Comparison of ENCODE assay signal across 9 mouse cellular contexts in the genomic region with DNA sequence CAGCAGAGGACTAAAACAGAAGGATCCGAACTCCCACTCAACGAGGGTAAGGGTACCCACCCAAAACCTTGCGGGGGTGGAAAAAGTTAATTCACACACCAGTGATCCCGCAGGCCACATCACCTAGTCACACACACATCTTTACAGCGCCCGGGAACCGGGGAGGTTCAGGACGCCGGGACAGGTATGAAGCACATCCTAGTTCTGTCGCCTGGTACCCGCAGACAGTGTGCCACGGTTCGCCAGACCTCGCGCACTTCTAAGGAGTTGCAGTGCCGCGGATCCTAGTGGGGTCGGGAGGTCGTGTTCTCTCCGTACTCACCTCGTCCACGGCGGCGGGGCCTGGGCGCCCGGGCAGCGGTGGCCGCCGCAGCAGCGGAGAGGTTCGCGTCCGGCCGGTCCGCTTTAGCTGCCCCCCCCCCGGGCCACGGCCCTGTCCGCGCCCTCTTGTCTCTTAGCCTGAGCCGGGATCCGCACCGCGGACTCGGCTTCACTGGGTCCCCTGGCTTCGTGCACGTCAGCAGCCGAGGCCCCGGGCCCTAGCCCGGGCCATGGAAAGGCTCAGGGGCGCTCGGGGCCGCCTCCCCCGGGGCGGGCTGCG. TPM values are rescaled to one million over a fixed set of nuclear protein-coding genes. Genes with fewer than 3 reads are reported as not detected.
A peak's percentile ranks its signal among the peaks of the same experiment; 100 is the strongest.
DNase-seq lines count a peak whose midpoint lies in the region; ATAC-seq lines count a peak whose summit lies in the region.
"Had no signal": no experiment of that assay in that cellular context is flagged by ENCODE, and none has a peak within 500 bp of the region (broad histone marks: within the 10 kb centered on the region; RNA-seq: fewer than 3 reads in every experiment).

No protein-coding gene starts in this region.

- no peak for DNase-seq in kidney, adult 11 months
- peak; percentile 64 for DNase-seq in R1 (ENCODE audit: low read depth, low spot score)
- peak; percentile 24 for DNase-seq in thymus, postnatal 25 days
- no peak for DNase-seq in adrenal gland, postnatal 10 days
- DNase-seq in adrenal gland, postnatal 14 days: no peak

- H3K9ac ChIP-seq in kidney, embryonic 15.5 days: peak overlapping the region; percentile 91
- H3K9ac ChIP-seq in forebrain, embryonic 15.5 days (replicated peaks): peak overlapping the region; percentile 63
- H3K9ac ChIP-seq in liver, embryonic 12.5 days: peak overlapping the region; percentile 42

- peaks cover 11% of the 10 kb centered on the region for H3K36me3 ChIP-seq in kidney, embryonic 15.5 days
- H3K36me3 ChIP-seq in forebrain, embryonic 15.5 days: peaks cover 8% of the 10 kb centered on the region; the same call in 1 of the 2 replicates
- H3K36me3 ChIP-seq in liver, embryonic 12.5 days: no peaks in the 10 kb centered on the region

- peak overlapping the region; percentile 88 for H3K4me2 ChIP-seq in kidney, embryonic 15.5 days
- H3K4me2 ChIP-seq in forebrain, embryonic 15.5 days (replicated peaks): peak overlapping the region; percentile 72
- peak overlapping the region; percentile 84 for H3K4me2 ChIP-seq in liver, embryonic 12.5 days

- H3K27ac ChIP-seq in kidney, embryonic 15.5 days: peak overlapping the region; percentile 93
- peak overlapping the region; percentile 90 for H3K27ac ChIP-seq in forebrain, embryonic 15.5 days (replicated peaks)
- H3K27ac ChIP-seq in liver, embryonic 12.5 days: no peak overlapping the region; the same call in 1 of the 2 replicates

- H3K4me1 ChIP-seq in kidney, embryonic 15.5 days: peaks cover 80% of the 10 kb centered on the region
- peaks cover 54% of the 10 kb centered on the region for H3K4me1 ChIP-seq in forebrain, embryonic 15.5 days
- H3K4me1 ChIP-seq in liver, embryonic 12.5 days: peaks cover 49% of the 10 kb centered on the region

- no peaks in the 10 kb centered on the region for H3K9me3 ChIP-seq in kidney, embryonic 15.5 days (replicated peaks)
- H3K9me3 ChIP-seq in forebrain, embryonic 15.5 days: no peaks in the 10 kb centered on the region
- H3K9me3 ChIP-seq in liver, embryonic 12.5 days (replicated peaks): no peaks in the 10 kb centered on the region

- no peaks in the 10 kb centered on the region for H3K27me3 ChIP-seq in kidney, embryonic 15.5 days
- 0 out of 2 replicates have a peak, but pooled peaks cover 3% of the 10 kb centered on the region for H3K27me3 ChIP-seq in forebrain, embryonic 15.5 days
- peaks cover 97% of the 10 kb centered on the region for H3K27me3 ChIP-seq in liver, embryonic 12.5 days (replicated peaks)

- ATAC-seq in kidney, embryonic 15.5 days (replicated peaks; ENCODE audit: low FRiP score): peak; percentile 3; the same call in 1 of the 2 replicates
- ATAC-seq in forebrain, embryonic 15.5 days (replicated peaks): peak; percentile 9; the same call in 1 of the 2 replicates
- no peak for ATAC-seq in liver, embryonic 12.5 days

- 0% methylated on average over 55 of the region's 55 CpGs for WGBS in kidney, embryonic 15.5 days
- 1% methylated on average over 50 of the region's 55 CpGs for WGBS in forebrain, embryonic 15.5 days
- WGBS in liver, embryonic 12.5 days (ENCODE audit: insufficient replicate concordance): under 1% methylated on average over 55 of the region's 55 CpGs

- H3K4me3 ChIP-seq in kidney, embryonic 15.5 days (replicated peaks): peak overlapping the region; percentile 78
- H3K4me3 ChIP-seq in forebrain, embryonic 15.5 days: peak overlapping the region; percentile 63
- peak overlapping the region; percentile 60 for H3K4me3 ChIP-seq in liver, embryonic 12.5 days

RNA-seq across cellular contexts. Expression of a gene that starts 1.1 kb away (rescaled TPM):
- polyA plus RNA-seq in kidney, embryonic 15.5 days (2015; fragmentation: Nextera tagmentation; extraction: Ambion mirVana): 21.3 and 23.9 TPM in 2 replicates
- polyA plus RNA-seq in forebrain, embryonic 15.5 days (2015; fragmentation: Nextera tagmentation; extraction: Ambion mirVana): 13.7 and 14.6 TPM in 2 replicates
- polyA plus RNA-seq in liver, embryonic 12.5 days (2016; fragmentation: Nextera tagmentation; extraction: Ambion mirVana): 3.9 and 4.2 TPM in 2 replicates
- total RNA-seq in adrenal gland, postnatal 10 days (2021): 10 to 100 TPM; 20.2 to 24.8 TPM
- 22.8 and 25.9 TPM in 2 replicates for total RNA-seq in adrenal gland, postnatal 14 days (2021)

RNA-seq across cellular contexts. Expression of a gene that starts 29.7 kb away (rescaled TPM):
- polyA plus RNA-seq in kidney, embryonic 15.5 days (2015; fragmentation: Nextera tagmentation; extraction: Ambion mirVana): 3.9 and 4.6 TPM in 2 replicates
- polyA plus RNA-seq in forebrain, embryonic 15.5 days (2015; fragmentation: Nextera tagmentation; extraction: Ambion mirVana): 1.7 and 1.8 TPM in 2 replicates
- polyA plus RNA-seq in liver, embryonic 12.5 days (2016; fragmentation: Nextera tagmentation; extraction: Ambion mirVana): 1.9 and 2.4 TPM in 2 replicates
- under 1 TPM; 0.33 to 0.42 TPM for total RNA-seq in adrenal gland, postnatal 10 days (2021)
- total RNA-seq in adrenal gland, postnatal 14 days (2021): 0.34 and 0.41 TPM in 2 replicates
- total RNA-seq: neutrophil, adult 5-6 weeks had no signal

RNA-seq across cellular contexts. Expression of a gene that starts 39.9 kb away (rescaled TPM):
- polyA plus RNA-seq in kidney, embryonic 15.5 days (2015; fragmentation: Nextera tagmentation; extraction: Ambion mirVana): 7.1 and 8.1 TPM in 2 replicates
- polyA plus RNA-seq in forebrain, embryonic 15.5 days (2015; fragmentation: Nextera tagmentation; extraction: Ambion mirVana): 24.2 and 24.4 TPM in 2 replicates
- polyA plus RNA-seq in liver, embryonic 12.5 days (2016; fragmentation: Nextera tagmentation; extraction: Ambion mirVana): 2.8 and 3.3 TPM in 2 replicates
- total RNA-seq in adrenal gland, postnatal 10 days (2021): 10 to 100 TPM; 42.0 to 95.1 TPM
- total RNA-seq in adrenal gland, postnatal 14 days (2021): 4.9 and 85.2 TPM in 2 replicates
- total RNA-seq: neutrophil, adult 5-6 weeks had no signal

Comparison
In these comparisons a context has a peak if more than half of its experiments do, and no peak if none do; other contexts are left out.
1. DNase-seq: peak in R1 (single experiment) and thymus, postnatal 25 days (single experiment); none in kidney, adult 11 months (single experiment), adrenal gland, postnatal 10 days (single experiment) and adrenal gland, postnatal 14 days (single experiment).
2. Peak in every context shown above with its lines, with median percentiles within 50 percentile points of each other: H3K4me2 ChIP-seq, H3K4me3 ChIP-seq and H3K9ac ChIP-seq.